17 mouse cellular contexts compared by ENCODE assay signal in the genomic region with DNA sequence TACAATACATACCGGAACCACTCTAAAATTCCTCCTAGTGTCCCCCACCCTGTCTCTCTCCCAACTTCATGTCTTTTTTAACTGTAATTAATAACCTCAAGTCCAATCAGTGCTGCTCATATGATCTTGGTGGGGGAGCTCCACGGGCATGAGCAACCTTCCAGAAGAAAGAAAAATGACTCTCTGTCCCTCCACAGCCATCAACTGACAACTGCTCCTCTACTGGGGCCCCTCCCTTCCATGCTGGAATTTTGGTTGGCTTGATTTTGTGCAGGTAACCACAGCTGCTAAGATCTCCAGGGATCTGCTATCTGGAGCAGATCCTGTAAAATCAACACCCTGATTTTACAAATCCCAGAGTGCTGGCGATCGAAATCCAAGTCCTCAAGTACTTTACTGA. TPM values are rescaled to one million over a fixed set of nuclear protein-coding genes. Genes with fewer than 3 reads are reported as not detected.
"Had no signal": no experiment of that assay in that cellular context is flagged by ENCODE, and none has a peak within 500 bp of the region (broad histone marks: within the 10 kb centered on the region; RNA-seq: fewer than 3 reads in every experiment).

No protein-coding gene starts in this region.

- H3K4me3 ChIP-seq: liver, embryonic 13.5 days; neural tube, embryonic 12.5 days; neural tube, embryonic 15.5 days had no signal

- H3K27ac ChIP-seq: kidney, postnatal 0 days; liver, embryonic 13.5 days; neural tube, embryonic 12.5 days had no signal

- H3K9ac ChIP-seq: liver, embryonic 13.5 days; neural tube, embryonic 12.5 days; neural tube, embryonic 15.5 days had no signal

- ATAC-seq: intestine, postnatal 0 days had no signal

- H3K9me3 ChIP-seq: liver, embryonic 13.5 days; neural tube, embryonic 12.5 days; neural tube, embryonic 15.5 days had no signal

- DNase-seq: right cerebral cortex, adult 18-20 months; right cerebral cortex, postnatal 4 days; thymus, adult 18-20 months had no signal

- H3K36me3 ChIP-seq: liver, embryonic 13.5 days; neural tube, embryonic 12.5 days; neural tube, embryonic 15.5 days had no signal

- H3K4me2 ChIP-seq: liver, embryonic 13.5 days had no signal

- H3K27me3 ChIP-seq: neural tube, embryonic 12.5 days; neural tube, embryonic 15.5 days had no signal

RNA-seq across cellular contexts. Expression of a gene that starts 13.6 kb away (rescaled TPM):
- polyA plus RNA-seq: large intestine, adult 2 months; limb, embryonic 11.5 days; lung, adult 2 months; stomach, embryonic 14.5 days; urinary bladder, adult 2 months had no signal

RNA-seq across cellular contexts. Expression of a gene that starts 40.4 kb away (rescaled TPM):
- polyA plus RNA-seq: large intestine, adult 2 months; limb, embryonic 11.5 days; liver, adult 2 months; liver, embryonic 13.5 days; liver, embryonic 16.5 days; lung, adult 2 months; lung, embryonic 16.5 days; stomach, embryonic 14.5 days; testis, adult 2 months; urinary bladder, adult 2 months had no signal
